Comparison of ENCODE assay signal across 1 mouse cellular context in genomic region chr19:46592751-46593439, GRCm38 (mm10).
TF ChIP-seq lines count a peak whose summit lies in the region.

No protein-coding gene starts in this region.

TF ChIP-seq in MEL, 35 proteins besides CTCF, POLR2A, EP300 and RAD21 (continued from another document):
- no peak for TF ChIP-seq POLR2AphosphoS2 (IDR thresholded peaks at IDR 0.05; ENCODE audit: low read length)
